Mouse (Mus musculus): Measurements from ENCODE around the gene Prr7. TPM values are rescaled to one million over a fixed set of nuclear protein-coding genes. Genes with fewer than 3 reads are reported as not detected.

The Prr7 gene
- polyA plus RNA-seq, 1 experiment from 2014 or later = 1.6 TPM

DNA sequence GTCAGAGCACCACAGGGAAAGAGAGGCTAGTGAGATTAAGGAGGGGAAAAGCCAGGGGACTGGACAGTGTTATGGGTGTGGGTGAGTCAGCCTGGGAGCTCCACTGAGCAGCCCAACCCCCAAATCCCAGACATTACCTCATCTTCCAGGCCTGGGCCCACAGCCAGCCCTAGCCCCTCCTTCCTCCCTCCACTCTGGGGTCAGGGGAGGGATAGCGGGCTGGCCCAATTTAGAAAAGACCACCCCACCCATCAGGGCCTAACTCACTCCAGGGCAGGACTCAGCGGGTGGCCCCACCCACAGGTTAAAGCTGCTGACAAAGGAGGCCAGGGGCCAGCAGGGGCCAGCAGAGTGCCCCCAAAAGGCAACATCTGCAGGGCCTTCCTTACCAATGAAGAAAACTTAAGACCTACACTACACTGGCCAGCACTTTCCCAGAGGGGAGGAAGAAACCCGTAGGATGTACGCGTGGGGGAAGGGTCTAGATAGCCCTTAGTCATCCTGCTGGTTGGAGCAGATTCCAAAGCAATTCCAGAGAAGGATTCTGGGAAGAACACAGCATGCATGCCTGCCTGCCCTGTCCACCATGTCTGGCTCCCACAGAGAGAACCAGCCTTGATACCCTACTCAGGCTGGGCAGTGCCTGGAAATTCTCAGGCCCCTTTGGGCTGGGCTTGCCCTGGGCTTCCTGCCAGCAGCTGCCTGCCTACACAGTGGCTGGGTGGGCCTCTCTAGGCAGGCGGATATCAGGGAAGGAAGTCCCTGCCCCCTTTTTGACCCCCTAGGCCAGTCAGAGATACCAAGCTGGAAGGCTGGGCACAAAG is 46.8 kb downstream of the Prr7 start:
- DNase-seq (ENCODE audit: low spot score) (peak; percentile 69), ATAC-seq (ENCODE audit: insufficient number of reproducible peaks, low FRiP score, low TSS enrichment, low read depth) (peak; percentile 26)
- no peaks in the 10 kb centered on the region for H3K27me3 ChIP-seq (ENCODE audit: control insufficient read depth, insufficient read depth, low read length)
- peaks cover 18% of the 10 kb centered on the region for H3K36me3 ChIP-seq (ENCODE audit: control insufficient read depth, insufficient read depth, low read length)
- peak overlapping the region; percentile 86 for H3K4me2 ChIP-seq (ENCODE audit: low read depth, severe bottlenecking)
- 7% methylated on average over 6 of the region's 6 CpGs for WGBS
- no peaks in the 10 kb centered on the region for H3K9me3 ChIP-seq (ENCODE audit: control insufficient read depth, low read length)
- H3K4me1 ChIP-seq (ENCODE audit: control insufficient read depth, insufficient read depth, low read length) = peaks cover 27% of the 10 kb centered on the region
- peak overlapping the region; percentile 96; the same call in 1 of the 2 replicates for H3K4me3 ChIP-seq (ENCODE audit: low read depth, low read length)
- peak overlapping the region; percentile 23 for H3K9ac ChIP-seq (ENCODE audit: low read length)
- peak overlapping the region; percentile 70; the same call in 1 of the 2 replicates for H3K27ac ChIP-seq (replicated peaks; ENCODE audit: low read depth, low read length)

DNA sequence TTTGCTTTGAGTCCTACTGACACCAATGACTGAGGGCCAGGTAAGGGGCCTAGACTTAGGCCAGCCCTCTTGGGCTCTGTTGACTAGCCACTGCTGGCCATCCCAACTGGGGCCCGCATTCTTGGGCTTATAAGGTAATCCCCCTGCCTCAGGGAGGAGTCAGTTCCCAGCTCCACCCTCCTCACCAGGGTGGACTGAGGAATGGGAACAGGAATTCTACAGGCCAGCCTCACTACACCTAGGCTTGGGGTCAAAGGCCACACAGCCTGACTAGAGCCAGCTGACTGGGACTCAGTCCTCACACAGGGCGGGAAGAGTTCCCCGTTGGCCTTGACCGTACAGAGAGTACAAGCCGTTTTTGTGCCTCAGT is 47.4 kb downstream of the Prr7 start:
- Histone ChIP-seq H3K9ac (ENCODE audit: low read length) (peak overlapping the region; percentile 17), H3K36me3 (ENCODE audit: control insufficient read depth, insufficient read depth, low read length) (peaks cover 14% of the 10 kb centered on the region), H3K4me3 (ENCODE audit: low read depth, low read length) (peak overlapping the region; percentile 96), H3K9me3 (ENCODE audit: control insufficient read depth, low read length) (no peaks in the 10 kb centered on the region), H3K4me2 (ENCODE audit: low read depth, severe bottlenecking) (peak overlapping the region; percentile 86), H3K27ac (replicated peaks; ENCODE audit: low read depth, low read length) (peak overlapping the region; percentile 70; the same call in 1 of the 2 replicates), H3K27me3 (ENCODE audit: control insufficient read depth, insufficient read depth, low read length) (no peaks in the 10 kb centered on the region), H3K4me1 (ENCODE audit: control insufficient read depth, insufficient read depth, low read length) (peaks cover 27% of the 10 kb centered on the region)
- 22% methylated on average over 5 of the region's 5 CpGs for WGBS
- ATAC-seq (ENCODE audit: insufficient number of reproducible peaks, low FRiP score, low TSS enrichment, low read depth) (no peak), DNase-seq (ENCODE audit: low spot score) (no peak)

DNA sequence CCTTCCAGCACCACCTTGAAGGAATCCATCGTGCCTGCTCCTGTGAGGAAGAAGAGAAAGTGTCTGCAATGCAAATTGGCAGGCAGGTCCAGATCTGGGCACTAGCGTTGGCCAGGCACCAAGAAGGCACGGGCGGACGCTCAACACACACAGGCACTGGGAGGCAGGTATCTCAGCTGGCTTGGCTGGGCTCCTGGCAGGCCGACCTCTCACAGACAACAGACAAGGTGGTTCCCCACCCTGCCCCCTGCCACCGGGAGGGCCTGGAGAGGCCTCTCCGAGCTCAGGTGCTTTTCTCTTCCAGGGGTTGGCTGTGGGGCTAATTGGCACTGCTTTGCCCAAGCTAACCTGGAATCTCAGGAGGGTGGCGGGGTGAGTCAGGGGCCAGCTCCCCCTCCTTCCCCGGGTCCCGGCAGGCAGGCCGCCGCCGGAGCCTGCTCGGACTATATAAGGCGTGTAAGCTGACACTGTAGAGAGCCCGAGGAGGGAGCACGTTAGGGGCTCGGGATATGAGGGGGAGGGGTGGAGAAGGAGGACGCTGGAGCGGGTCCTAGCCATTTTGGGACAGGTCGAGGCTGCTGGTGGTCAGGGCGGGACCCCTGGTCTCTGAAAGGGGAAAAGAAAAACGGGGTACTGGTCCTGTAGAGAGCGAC is 48.4 kb downstream of the Prr7 start:
- peak; percentile 76 for ATAC-seq (ENCODE audit: insufficient number of reproducible peaks, low FRiP score, low TSS enrichment, low read depth)
- Histone ChIP-seq H3K4me1 (ENCODE audit: control insufficient read depth, insufficient read depth, low read length) (peaks cover 27% of the 10 kb centered on the region), H3K4me2 (ENCODE audit: low read depth, severe bottlenecking) (peak overlapping the region; percentile 86), H3K9me3 (ENCODE audit: control insufficient read depth, low read length) (no peaks in the 10 kb centered on the region), H3K36me3 (ENCODE audit: control insufficient read depth, insufficient read depth, low read length) (peaks cover 11% of the 10 kb centered on the region), H3K4me3 (ENCODE audit: low read depth, low read length) (peak overlapping the region; percentile 96), H3K27me3 (ENCODE audit: control insufficient read depth, insufficient read depth, low read length) (no peaks in the 10 kb centered on the region), H3K9ac (ENCODE audit: low read length) (peak overlapping the region; percentile 91), H3K27ac (replicated peaks; ENCODE audit: low read depth, low read length) (peak overlapping the region; percentile 75)
- WGBS = 1% methylated on average over 25 of the region's 25 CpGs
- peak; percentile 86 for DNase-seq (ENCODE audit: low spot score)

DNA sequence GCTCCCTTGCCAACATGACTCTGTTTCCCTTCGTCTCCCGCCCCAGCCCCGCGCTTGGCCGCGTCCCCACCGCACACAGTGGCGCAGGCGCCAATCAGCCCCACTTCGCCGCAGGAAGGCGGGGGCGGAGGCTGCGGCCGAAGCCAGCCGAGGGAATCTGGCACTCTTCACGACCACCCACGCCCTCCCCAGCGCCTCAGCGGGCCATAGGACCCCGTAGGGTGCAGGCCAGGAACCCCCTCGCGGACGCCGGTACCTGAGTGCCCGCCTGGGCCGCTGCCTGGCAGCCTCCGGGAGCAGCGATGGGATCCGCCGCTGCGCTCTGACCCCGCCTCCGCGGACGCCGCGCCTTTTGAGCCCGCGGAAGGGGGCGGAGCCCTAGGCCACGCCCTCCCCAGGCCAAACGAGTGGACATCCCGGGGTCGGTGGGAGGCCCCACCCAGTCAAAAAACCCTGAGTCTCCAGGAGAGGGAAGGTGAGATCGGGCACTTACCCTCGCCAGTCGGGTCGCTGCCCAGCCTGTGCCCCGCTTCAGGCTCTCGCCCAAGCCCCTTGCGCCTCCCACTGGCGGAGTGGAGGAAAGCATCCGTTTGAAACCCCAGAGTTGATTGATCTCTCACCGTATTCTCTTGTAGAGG is 49.2 kb downstream of the Prr7 start, which contains the start of gene Pdlim7:
Pdlim7 (minus strand) TSS at position 566 of the 638 bp plus-strand sequence.
- H3K4me3 ChIP-seq (ENCODE audit: low read depth, low read length) = peak within 1 kb of the TSS; percentile 96
- H3K27me3 ChIP-seq (ENCODE audit: control insufficient read depth, insufficient read depth, low read length) = no peaks in the 10 kb centered on the region
- H3K4me2 ChIP-seq (ENCODE audit: low read depth, severe bottlenecking) = peak within 1 kb of the TSS; percentile 86
- no peaks in the 10 kb centered on the region for H3K9me3 ChIP-seq (ENCODE audit: control insufficient read depth, low read length)
- peak; percentile 63 for ATAC-seq (ENCODE audit: insufficient number of reproducible peaks, low FRiP score, low TSS enrichment, low read depth)
- DNase-seq (ENCODE audit: low spot score) = peak; percentile 94
- H3K9ac ChIP-seq (ENCODE audit: low read length) = peak within 1 kb of the TSS; percentile 91
- peaks cover 27% of the 10 kb centered on the region for H3K4me1 ChIP-seq (ENCODE audit: control insufficient read depth, insufficient read depth, low read length)
- WGBS = under 1% methylated on average over 55 of the region's 55 CpGs
- H3K27ac ChIP-seq (replicated peaks; ENCODE audit: low read depth, low read length) = peak within 1 kb of the TSS; percentile 75
- H3K36me3 ChIP-seq (ENCODE audit: control insufficient read depth, insufficient read depth, low read length) = peaks cover 6% of the 10 kb centered on the region; the same call in 1 of the 2 replicates

DNA sequence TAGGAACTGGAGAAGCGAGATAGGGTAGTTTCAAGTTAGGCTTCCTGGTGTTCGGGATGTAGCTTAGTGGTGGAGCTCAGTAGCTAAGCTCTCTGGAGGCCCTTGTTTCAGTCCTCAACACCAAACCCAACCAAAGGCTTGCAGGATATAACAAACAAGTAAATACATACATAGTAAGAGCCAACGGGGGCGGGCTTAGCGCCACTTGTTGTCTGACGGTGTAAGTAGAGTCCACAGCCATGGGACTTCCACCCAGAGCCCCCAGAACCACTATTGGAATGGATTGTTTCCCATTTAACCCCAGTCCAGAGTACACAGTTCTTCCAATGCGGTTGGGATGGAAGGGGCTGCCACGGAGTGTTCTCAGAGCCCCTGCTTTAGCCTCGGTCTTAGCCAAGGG is 49.8 kb downstream of the Prr7 start:
- H3K4me3 ChIP-seq (ENCODE audit: low read depth, low read length) = no peak overlapping the region
- DNase-seq (ENCODE audit: low spot score) (no peak), ATAC-seq (ENCODE audit: insufficient number of reproducible peaks, low FRiP score, low TSS enrichment, low read depth) (no peak)
- no peaks in the 10 kb centered on the region for H3K9me3 ChIP-seq (ENCODE audit: control insufficient read depth, low read length)
- no peaks in the 10 kb centered on the region for H3K27me3 ChIP-seq (ENCODE audit: control insufficient read depth, insufficient read depth, low read length)
- H3K4me1 ChIP-seq (ENCODE audit: control insufficient read depth, insufficient read depth, low read length) = peaks cover 27% of the 10 kb centered on the region
- H3K9ac ChIP-seq (ENCODE audit: low read length) = no peak overlapping the region
- peak overlapping the region; percentile 86 for H3K4me2 ChIP-seq (ENCODE audit: low read depth, severe bottlenecking)
- no peak overlapping the region for H3K27ac ChIP-seq (replicated peaks; ENCODE audit: low read depth, low read length)
- peaks cover 1% of the 10 kb centered on the region; the same call in 1 of the 2 replicates for H3K36me3 ChIP-seq (ENCODE audit: control insufficient read depth, insufficient read depth, low read length)
- WGBS = 32% methylated on average over 9 of the region's 9 CpGs

DNA sequence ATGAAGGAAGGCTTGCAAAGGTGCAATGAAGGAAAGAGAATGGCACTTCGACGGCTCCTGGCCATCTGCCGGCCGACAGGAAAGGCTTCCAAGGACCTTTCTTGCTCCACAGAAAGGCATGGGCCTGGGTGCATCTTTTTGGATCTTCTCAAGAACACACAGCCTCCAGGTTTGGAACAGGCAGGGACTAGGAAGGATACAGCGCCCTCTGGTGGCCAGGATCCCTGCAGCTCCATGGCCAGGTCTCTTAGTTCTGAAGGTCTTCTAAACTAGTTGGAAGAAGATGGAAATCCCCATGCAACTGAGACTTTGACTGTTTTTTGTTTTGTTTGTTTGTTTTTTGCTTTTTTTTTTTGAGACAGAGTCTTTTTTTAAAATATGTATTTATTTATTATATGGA is 52.9 kb downstream of the Prr7 start:
- no peaks in the 10 kb centered on the region for H3K36me3 ChIP-seq (ENCODE audit: control insufficient read depth, insufficient read depth, low read length)
- H3K4me1 ChIP-seq (ENCODE audit: control insufficient read depth, insufficient read depth, low read length) = peaks cover 9% of the 10 kb centered on the region
- 5% methylated on average over 5 of the region's 5 CpGs for WGBS
- no peak overlapping the region for H3K9ac ChIP-seq (ENCODE audit: low read length)
- no peak overlapping the region for H3K27ac ChIP-seq (replicated peaks; ENCODE audit: low read depth, low read length)
- DNase-seq (ENCODE audit: low spot score) (peak; percentile 95), ATAC-seq (ENCODE audit: insufficient number of reproducible peaks, low FRiP score, low TSS enrichment, low read depth) (no peak)
- no peaks in the 10 kb centered on the region for H3K27me3 ChIP-seq (ENCODE audit: control insufficient read depth, insufficient read depth, low read length)
- H3K9me3 ChIP-seq (ENCODE audit: control insufficient read depth, low read length) = no peaks in the 10 kb centered on the region
- no peak overlapping the region for H3K4me3 ChIP-seq (ENCODE audit: low read depth, low read length)
- H3K4me2 ChIP-seq (ENCODE audit: low read depth, severe bottlenecking) = no peak overlapping the region

DNA sequence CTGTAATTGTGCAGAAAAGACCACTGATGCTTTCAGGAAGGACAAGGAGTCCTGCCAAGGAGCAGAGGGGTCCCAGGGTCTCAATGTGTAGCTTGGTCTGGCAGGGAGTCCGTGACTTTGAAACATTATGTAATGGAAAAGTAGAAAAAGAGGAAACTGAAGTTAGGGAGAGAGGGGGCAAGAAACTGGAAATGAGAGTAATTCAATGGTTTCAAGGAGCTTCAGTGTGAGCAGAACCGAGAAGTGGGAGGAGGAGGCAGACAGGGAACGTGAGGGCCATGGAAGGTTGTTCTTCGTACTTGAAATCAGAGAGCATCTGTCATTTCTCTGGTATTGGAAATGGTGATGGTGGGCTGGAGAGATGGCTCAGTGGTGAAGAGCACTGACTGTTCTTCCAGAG is 55.5 kb downstream of the Prr7 start:
- Histone ChIP-seq H3K4me1 (ENCODE audit: control insufficient read depth, insufficient read depth, low read length) (peaks cover 5% of the 10 kb centered on the region), H3K27ac (replicated peaks; ENCODE audit: low read depth, low read length) (no peak overlapping the region), H3K4me2 (ENCODE audit: low read depth, severe bottlenecking) (no peak overlapping the region), H3K36me3 (ENCODE audit: control insufficient read depth, insufficient read depth, low read length) (no peaks in the 10 kb centered on the region), H3K9me3 (ENCODE audit: control insufficient read depth, low read length) (no peaks in the 10 kb centered on the region), H3K9ac (ENCODE audit: low read length) (no peak overlapping the region), H3K27me3 (ENCODE audit: control insufficient read depth, insufficient read depth, low read length) (no peaks in the 10 kb centered on the region), H3K4me3 (ENCODE audit: low read depth, low read length) (no peak overlapping the region)
- 77% methylated on average over 4 of the region's 4 CpGs for WGBS
- no peak for DNase-seq (ENCODE audit: low spot score)
- ATAC-seq (ENCODE audit: insufficient number of reproducible peaks, low FRiP score, low TSS enrichment, low read depth) = no peak

DNA sequence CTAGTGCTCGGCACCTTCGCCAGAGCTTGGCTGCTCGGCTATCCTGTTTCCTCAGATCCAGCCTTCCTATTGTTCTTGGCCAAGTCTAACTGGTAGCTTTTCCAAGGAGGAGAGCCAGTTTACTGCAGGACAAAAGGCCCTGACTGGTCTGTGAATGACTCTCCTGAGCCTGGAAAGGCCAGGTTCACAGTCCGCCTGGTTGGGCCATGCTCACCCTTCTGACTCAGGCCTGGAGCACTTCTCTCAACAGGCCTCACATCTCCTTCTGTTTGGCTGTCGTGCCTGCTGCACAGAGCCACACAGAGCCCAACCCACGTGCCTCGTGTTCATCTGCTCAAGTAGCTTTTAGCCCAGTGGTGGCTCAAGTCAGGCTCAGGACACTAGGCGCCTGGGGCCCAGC is 58.7 kb downstream of the Prr7 start:
- no peak overlapping the region; the same call in 1 of the 2 replicates for H3K27ac ChIP-seq (replicated peaks; ENCODE audit: low read depth, low read length)
- H3K27me3 ChIP-seq (ENCODE audit: control insufficient read depth, insufficient read depth, low read length) = no peaks in the 10 kb centered on the region
- H3K4me1 ChIP-seq (ENCODE audit: control insufficient read depth, insufficient read depth, low read length) = peaks cover 5% of the 10 kb centered on the region
- ATAC-seq (ENCODE audit: insufficient number of reproducible peaks, low FRiP score, low TSS enrichment, low read depth) (no peak), DNase-seq (ENCODE audit: low spot score) (no peak)
- no peak overlapping the region for H3K4me2 ChIP-seq (ENCODE audit: low read depth, severe bottlenecking)
- H3K9me3 ChIP-seq (ENCODE audit: control insufficient read depth, low read length) = no peaks in the 10 kb centered on the region
- no peak overlapping the region for H3K4me3 ChIP-seq (ENCODE audit: low read depth, low read length)
- 77% methylated on average over 8 of the region's 8 CpGs for WGBS
- no peak overlapping the region for H3K9ac ChIP-seq (ENCODE audit: low read length)
- H3K36me3 ChIP-seq (ENCODE audit: control insufficient read depth, insufficient read depth, low read length) = no peaks in the 10 kb centered on the region

All from limb, embryonic 11.5 days (tissue).